Mouse (Mus musculus): ENCODE results near the gene Acsm5.

The Acsm5 gene

GRCm38 (mm10) chr7:119519163-119519562 is at the start of gene Acsm5:
Gene Acsm5, plus strand, starts transcription at chr7:119519463.
- no peak for DNase-seq (ENCODE audit: extremely low spot score, low spot score)

GRCm38 (mm10) chr7:119476500-119477389 is 42.5 kb upstream of the Acsm5 start:
- DNase-seq (ENCODE audit: extremely low spot score, low spot score) = no peak

GRCm38 (mm10) chr7:119479256-119479655 is 40.0 kb upstream of the Acsm5 start, which contains the start of gene Umod:
Gene Umod, minus strand, starts transcription at chr7:119479282.
- DNase-seq (ENCODE audit: extremely low spot score, low spot score) = no peak

- no peak for DNase-seq (ENCODE audit: extremely low spot score, low spot score)
Observed at GRCm38 (mm10) chr7:119484154-119484553, 35.1 kb upstream of the Acsm5 start.

DNA sequence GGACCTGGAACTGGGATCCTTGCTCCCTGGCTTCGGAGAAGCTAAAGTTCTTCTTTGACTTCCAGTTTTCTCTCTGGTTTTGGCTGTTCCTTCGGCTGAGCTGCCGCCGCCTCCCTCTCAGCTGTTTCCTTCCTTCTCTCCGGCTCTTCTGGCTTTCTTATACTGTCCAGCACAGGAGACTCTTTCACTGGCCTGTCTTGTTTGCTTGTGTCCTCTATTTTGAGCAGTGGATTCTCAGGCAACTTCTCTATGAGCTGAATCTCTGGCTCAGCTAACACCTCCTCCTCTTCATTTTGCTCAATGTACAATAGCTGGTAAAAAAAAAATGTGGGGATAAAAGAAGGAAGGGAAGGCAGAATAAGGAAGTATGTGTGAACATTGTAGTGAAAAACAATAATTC is 32.6 kb upstream of the Acsm5 start:
- no peak for DNase-seq (ENCODE audit: extremely low spot score, low spot score)

- no peak for DNase-seq (ENCODE audit: extremely low spot score, low spot score)
Observed at GRCm38 (mm10) chr7:119490041-119490780, 29.1 kb upstream of the Acsm5 start.

- no peak for DNase-seq (ENCODE audit: extremely low spot score, low spot score)
Observed at GRCm38 (mm10) chr7:119511143-119511542, 8.1 kb upstream of the Acsm5 start.

DNA sequence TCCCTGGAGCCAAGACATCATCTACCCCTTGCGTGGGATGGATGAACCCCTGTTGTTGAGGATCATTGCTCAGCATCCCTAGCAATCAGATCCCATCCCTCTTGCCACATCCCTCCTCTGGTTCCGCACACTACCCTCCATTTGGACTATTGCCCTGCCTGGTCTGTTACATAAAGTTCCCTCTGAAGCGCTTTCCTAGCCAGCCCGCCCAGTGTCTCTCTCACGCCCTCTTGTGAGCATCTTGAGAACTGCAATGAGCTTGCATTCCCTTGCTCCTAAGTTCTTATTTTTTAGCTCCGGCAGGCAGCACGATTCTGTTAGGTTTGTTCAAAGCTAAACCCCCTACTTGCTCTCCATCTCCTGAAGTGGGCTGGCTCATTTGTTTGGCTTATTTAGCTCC is 6.2 kb upstream of the Acsm5 start:
- DNase-seq (ENCODE audit: extremely low spot score, low spot score) = peak; percentile 65

DNA sequence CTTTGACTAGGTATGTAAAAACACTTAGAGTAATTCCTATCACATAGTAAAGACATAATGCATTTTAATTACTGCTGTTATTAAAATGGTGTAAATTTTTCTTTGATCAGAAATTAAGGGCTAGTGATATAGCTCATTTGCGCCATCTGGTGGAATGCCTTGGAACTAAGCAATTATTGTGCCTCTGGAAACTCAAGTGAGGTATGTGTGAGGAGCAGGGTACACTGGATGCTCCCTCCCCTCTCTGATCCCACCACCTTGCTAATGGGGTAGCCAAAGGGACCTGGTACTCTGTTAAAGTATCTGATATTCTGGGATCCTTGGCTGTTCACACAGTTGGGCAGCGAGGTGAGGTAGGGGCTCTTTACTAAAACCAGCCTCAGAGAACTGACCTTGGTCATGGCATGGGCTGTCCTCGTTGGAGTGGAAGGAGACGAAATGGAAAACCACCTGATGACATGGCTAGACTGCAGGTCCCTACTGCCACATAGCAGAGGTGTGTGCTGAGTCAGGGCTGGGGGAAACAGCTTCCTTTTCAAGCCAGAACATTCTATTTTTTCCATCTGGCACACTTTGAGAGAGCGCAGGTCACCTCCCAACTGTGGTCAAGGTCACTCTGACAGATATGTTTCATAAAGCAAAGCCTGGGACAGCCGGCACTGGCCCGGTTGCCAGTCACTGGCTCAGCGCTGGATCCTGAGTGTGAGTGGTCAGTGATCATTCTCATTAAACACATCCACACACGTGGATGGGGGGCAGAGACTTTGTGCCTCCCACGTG is 3.6 kb upstream of the Acsm5 start:
- peak; percentile 39 for DNase-seq (ENCODE audit: extremely low spot score, low spot score)

GRCm38 (mm10) chr7:119516272-119516558 is 3.0 kb upstream of the Acsm5 start:
- DNase-seq (ENCODE audit: extremely low spot score, low spot score) = no peak

GRCm38 (mm10) chr7:119519654-119520053 is 391 bp downstream of the Acsm5 start:
- peak; percentile 74 for DNase-seq (ENCODE audit: extremely low spot score, low spot score)

GRCm38 (mm10) chr7:119521816-119522215 is 2.6 kb downstream of the Acsm5 start:
- DNase-seq (ENCODE audit: extremely low spot score, low spot score) = no peak

DNA sequence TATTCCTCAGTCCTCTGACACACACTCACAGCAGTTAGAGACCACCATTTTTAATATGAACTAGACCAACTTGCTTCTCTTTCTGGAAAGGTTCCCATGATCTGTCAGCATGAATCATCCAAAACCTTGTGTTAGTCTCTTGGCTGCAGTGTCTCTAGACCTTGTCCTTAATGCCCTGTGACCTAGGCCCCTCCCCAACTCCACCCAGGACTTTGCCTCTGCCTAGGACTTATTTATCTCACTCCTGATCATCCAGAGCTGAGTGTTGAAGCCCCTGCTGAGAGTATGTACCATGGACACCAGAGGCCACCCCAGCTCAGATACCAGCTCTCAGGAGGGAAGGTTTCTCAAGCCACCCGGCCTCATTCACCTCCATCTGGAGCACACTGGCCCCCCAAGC is 3.1 kb downstream of the Acsm5 start:
- no peak for DNase-seq (ENCODE audit: extremely low spot score, low spot score)

- no peak for DNase-seq (ENCODE audit: extremely low spot score, low spot score)
Observed at GRCm38 (mm10) chr7:119523389-119523788, 4.1 kb downstream of the Acsm5 start, which contains the start of gene Pdilt. Gene Pdilt, minus strand, starts transcription at chr7:119523489.

DNA sequence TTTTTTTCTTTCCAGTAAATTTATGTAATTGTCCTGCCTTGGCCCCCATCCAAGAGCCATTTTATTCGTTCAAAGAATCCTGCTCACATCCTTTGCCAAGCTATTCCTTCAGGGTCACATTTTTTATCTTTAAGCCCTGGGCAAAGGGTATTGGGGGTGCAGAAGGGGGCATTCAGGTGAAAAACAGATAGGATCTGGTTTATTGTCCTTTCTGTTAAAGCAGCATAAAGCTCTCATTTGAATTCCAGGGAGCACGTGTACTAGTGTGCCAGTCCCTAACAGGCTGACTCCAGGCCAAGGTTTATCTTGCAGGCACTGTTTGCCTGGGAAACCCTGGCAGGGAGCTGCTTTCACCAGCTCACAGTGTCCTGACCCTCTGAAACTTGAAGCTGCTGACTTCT is 6.6 kb downstream of the Acsm5 start:
- DNase-seq (ENCODE audit: extremely low spot score, low spot score) = no peak

- DNase-seq (ENCODE audit: extremely low spot score, low spot score) = no peak
Observed at GRCm38 (mm10) chr7:119526486-119526885, 7.2 kb downstream of the Acsm5 start.

DNA sequence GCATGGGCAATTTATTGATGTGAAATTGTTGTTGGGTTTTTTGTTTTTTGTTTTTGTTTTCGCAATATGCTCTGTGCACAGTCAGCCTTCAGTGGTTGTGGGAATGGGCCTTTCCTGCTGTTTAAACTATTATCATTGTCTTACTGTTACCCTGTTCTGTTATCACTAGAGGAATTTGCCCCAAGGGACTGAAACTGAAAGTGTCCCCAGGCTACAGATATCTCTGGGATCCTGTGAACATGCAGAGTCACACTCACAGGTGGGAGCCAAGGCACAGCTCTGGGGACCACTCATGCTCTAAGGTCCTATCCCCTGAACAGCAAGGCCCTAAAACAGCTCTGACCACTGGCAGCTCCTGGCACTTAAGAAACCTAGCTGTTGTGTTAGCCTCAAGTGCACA is 7.9 kb downstream of the Acsm5 start:
- DNase-seq (ENCODE audit: extremely low spot score, low spot score) = no peak

DNA sequence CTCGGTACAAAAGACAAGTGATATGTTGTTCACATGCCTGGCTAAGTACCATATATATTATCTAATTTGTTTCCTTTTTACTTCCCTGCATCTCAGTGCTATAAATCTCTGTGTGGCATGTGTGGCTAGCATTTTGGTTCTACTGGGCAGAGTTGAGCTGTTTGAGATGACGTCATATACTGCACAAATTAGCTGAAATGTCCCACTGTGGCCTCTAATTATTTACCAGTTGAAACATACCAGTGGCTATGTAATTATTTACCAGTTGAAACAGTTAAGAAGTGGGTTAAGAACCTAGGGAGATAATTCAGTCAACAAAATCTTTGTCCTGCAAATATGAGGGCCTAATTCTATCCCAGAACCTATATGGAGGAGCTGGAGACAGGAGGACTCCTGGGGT is 8.3 kb downstream of the Acsm5 start:
- DNase-seq (ENCODE audit: extremely low spot score, low spot score) = no peak

DNA sequence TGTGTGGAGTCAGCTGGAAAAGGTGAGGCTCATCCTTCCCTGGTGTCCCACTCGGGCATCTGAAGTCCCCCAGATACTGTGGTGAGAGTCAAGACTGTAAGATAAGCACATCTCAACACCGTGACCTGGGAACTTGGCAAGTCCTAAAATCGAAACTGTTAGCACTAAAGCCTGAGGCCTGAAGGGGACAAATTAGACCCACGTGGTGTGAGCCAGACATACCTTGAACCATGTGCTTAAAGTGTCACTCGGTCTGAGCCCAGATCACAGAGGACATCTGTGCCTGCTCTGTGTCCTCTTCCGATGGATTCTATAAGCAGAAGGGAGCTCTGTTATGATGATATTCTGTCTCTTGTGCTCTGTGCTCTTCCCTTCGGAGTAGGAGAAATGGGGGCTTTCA is 9.4 kb downstream of the Acsm5 start:
- no peak for DNase-seq (ENCODE audit: extremely low spot score, low spot score)

- DNase-seq (ENCODE audit: extremely low spot score, low spot score) = no peak
Observed at GRCm38 (mm10) chr7:119532924-119533323, 13.7 kb downstream of the Acsm5 start.

DNA sequence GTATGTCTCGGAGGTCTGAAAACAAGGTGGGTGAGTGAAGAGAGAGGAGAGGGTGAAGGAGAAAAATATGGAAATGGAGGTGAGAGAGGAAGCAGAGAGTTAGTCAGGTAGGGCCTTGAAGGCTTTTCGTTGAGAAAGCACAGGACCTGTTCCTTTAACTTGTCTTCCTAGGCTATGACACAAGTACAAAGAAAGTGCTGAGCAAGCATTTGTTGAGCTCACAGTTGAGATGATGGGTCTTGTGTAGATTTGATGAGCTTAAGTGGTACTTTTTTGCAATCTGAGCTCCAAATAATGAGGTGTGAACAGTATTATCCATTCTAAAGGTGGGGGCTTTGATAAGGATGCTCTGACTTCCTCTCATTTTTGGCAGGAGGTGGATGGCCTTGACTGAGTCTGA is 15.1 kb downstream of the Acsm5 start:
- no peak for DNase-seq (ENCODE audit: extremely low spot score, low spot score)

DNA sequence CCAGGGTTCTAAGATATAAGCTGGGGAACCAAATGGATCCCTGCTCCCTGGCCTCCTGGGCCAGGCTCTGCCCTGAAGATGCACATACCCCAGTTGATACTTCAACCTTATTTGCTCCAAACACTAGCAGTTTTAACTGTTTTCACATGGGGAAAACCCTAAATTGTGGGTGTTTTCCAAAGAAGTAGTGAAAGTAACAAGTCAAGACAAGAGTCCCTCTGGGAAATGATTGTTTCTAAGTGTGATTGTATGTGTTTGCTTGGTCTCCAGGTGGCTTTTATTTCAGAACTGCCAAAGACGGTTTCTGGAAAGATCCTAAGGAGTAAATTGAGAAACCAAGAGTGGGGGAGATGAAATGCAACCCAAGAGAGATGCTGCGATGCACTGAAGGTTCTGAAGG is 23.2 kb downstream of the Acsm5 start:
- no peak for DNase-seq (ENCODE audit: extremely low spot score, low spot score)
